Mouse (Mus musculus) liver, embryonic 16.5 days (tissue): ENCODE results near the gene Ankrd11. TPM values are rescaled to one million over a fixed set of nuclear protein-coding genes. Genes with fewer than 3 reads are reported as not detected.

ENCODE experiments used
- ATAC-seq: fragments of 200-750 bp; cut with Nextera tagmentation; 2 replicates; pipeline ENCODE4 v1.8.0; 2017; ENCODE audit warnings: low read depth, mild to moderate bottlenecking, moderate number of reproducible peaks, moderate library complexity
- H3K27ac ChIP-seq: fragments of 300-500 bp; sonication (generic); 2 replicates; pipeline ENCODE4 v1.5.1; 2014; ENCODE audit warnings: mild to moderate bottlenecking, low read length
- H3K27me3 ChIP-seq: fragments of 300-500 bp; sonication (generic); 2 replicates; pipeline ENCODE4 v1.6.1; 2014; ENCODE audit warnings: low read depth, low read length, mixed read lengths; ENCODE audit not compliant: control insufficient read depth, insufficient read depth
- H3K36me3 ChIP-seq: fragments of 300-500 bp; sonication (generic); 2 replicates; pipeline ENCODE4 v1.6.1; 2014; ENCODE audit warnings: mild to moderate bottlenecking; ENCODE audit not compliant: control insufficient read depth, insufficient read depth
- H3K4me1 ChIP-seq: fragments of 300-500 bp; sonication (generic); 2 replicates; pipeline ENCODE4 v1.6.1; 2014; ENCODE audit warnings: low read depth, low read length, mixed read lengths; ENCODE audit not compliant: control insufficient read depth
- H3K4me2 ChIP-seq: fragments of 300-500 bp; sonication (generic); 2 replicates; pipeline ENCODE4 v1.6.1; 2014; ENCODE audit warnings: low read depth, low read length, mixed read lengths
- H3K4me3 ChIP-seq: fragments of 300-500 bp; sonication (generic); 2 replicates; pipeline ENCODE4 v1.5.1; 2014; ENCODE audit warnings: low read depth, mild to moderate bottlenecking, low read length
- H3K9ac ChIP-seq: fragments of 300-500 bp; sonication (generic); 2 replicates; pipeline ENCODE4 v1.6.1; 2014; ENCODE audit warnings: low read depth, low read length
- H3K9me3 ChIP-seq: fragments of 300-500 bp; sonication (generic); replicated peaks from 2 replicates; pipeline ENCODE4 v1.6.1; 2016; ENCODE audit warnings: low read length; ENCODE audit not compliant: control insufficient read depth
- WGBS: fragments of 180-500 bp; shearing (Covaris S2); extraction: QIAGEN DNeasy Blood & Tissue Kit; methylation state at CpG from one replicate; pipeline ENCODE4 v1.1.7; 2014; ENCODE audit not compliant: insufficient replicate concordance; 5-methylcytosine and 5-hydroxymethylcytosine counted together
- polyA plus RNA-seq: library from polyadenylated mRNA; unstranded; fragments of >200 nt; fragmentation: Nextera tagmentation; extraction: Ambion mirVana; gene quantifications from 2 replicates; pipeline ENCODE4 v1.2.1, GENCODE M21; 2015

Ankrd11 gene
- polyA plus RNA-seq, 1 experiment from 2014 or later = 8.6 TPM

DNA sequence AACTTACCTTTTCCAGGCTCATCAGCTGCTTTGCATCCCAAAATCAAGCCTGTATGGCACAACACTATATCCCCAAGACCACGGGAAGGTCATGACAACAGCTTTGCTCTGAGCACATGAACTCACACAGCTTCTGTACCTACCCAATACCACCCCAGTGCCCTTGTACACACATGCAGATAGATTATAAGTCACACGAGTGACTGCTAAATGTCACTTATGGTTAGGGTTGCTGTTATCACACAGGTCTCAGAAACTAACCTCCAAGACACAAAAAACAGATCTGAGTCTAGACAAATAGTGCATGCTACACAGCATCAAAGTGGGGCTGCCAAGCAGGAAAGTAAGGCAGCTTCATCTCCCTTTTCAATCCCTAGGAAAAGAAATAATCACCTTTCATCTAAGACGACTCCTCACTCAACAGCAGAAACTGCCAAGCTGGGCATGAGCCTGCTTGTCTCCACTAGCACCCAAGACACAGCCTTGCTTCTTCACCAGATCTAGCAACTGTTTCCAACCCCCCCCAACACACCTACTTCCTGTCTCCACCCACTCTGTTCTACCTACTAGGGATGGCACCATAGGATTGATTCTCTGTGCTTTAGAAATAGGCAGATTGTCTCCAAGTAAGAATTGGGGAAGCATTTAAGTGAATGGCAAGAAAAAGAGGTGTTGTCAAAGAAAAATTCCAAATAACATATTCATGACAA, 87.8 kb downstream of the Ankrd11 start:
- no peak overlapping the region for H3K27ac ChIP-seq
- peaks cover 28% of the 10 kb centered on the region for H3K4me1 ChIP-seq
- 0 out of 2 replicates have a peak, but pooled peaks have one; percentile 12 for ATAC-seq
- no peaks in the 10 kb centered on the region for H3K36me3 ChIP-seq
- H3K4me3 ChIP-seq = no peak overlapping the region
- H3K9ac ChIP-seq = no peak overlapping the region
- no peak overlapping the region for H3K4me2 ChIP-seq
- H3K27me3 ChIP-seq = no peaks in the 10 kb centered on the region
- H3K9me3 ChIP-seq = no peaks in the 10 kb centered on the region
- WGBS = 28% methylated on average over 3 of the region's 3 CpGs

GRCm38 (mm10) chr8:122953028-122953427, 89.0 kb downstream of the Ankrd11 start:
- ATAC-seq = no peak
- Histone ChIP-seq H3K27me3 (no peaks in the 10 kb centered on the region), H3K4me1 (peaks cover 31% of the 10 kb centered on the region), H3K4me3 (no peak overlapping the region), H3K27ac (no peak overlapping the region), H3K4me2 (no peak overlapping the region), H3K9ac (no peak overlapping the region), H3K36me3 (no peaks in the 10 kb centered on the region), H3K9me3 (no peaks in the 10 kb centered on the region)
- 36% methylated on average over 6 of the region's 6 CpGs for WGBS

GRCm38 (mm10) chr8:122951456-122951855, 90.6 kb downstream of the Ankrd11 start:
- Histone ChIP-seq H3K4me1 (peaks cover 22% of the 10 kb centered on the region), H3K4me3 (no peak overlapping the region), H3K27ac (no peak overlapping the region), H3K4me2 (no peak overlapping the region), H3K9ac (no peak overlapping the region), H3K36me3 (no peaks in the 10 kb centered on the region), H3K27me3 (no peaks in the 10 kb centered on the region), H3K9me3 (no peaks in the 10 kb centered on the region)
- WGBS = 72% methylated on average over 5 of the region's 5 CpGs
- ATAC-seq = no peak

GRCm38 (mm10) chr8:122949701-122950100, 92.4 kb downstream of the Ankrd11 start:
- Histone ChIP-seq H3K27me3 (no peaks in the 10 kb centered on the region), H3K36me3 (no peaks in the 10 kb centered on the region), H3K27ac (no peak overlapping the region), H3K4me2 (no peak overlapping the region), H3K4me3 (no peak overlapping the region), H3K9ac (no peak overlapping the region), H3K9me3 (no peaks in the 10 kb centered on the region), H3K4me1 (peaks cover 10% of the 10 kb centered on the region)
- ATAC-seq = no peak
- WGBS = 74% methylated on average over 5 of the region's 5 CpGs

GRCm38 (mm10) chr8:122945775-122946174, 96.3 kb downstream of the Ankrd11 start:
- Histone ChIP-seq H3K9me3 (no peaks in the 10 kb centered on the region), H3K27ac (no peak overlapping the region)

DNA sequence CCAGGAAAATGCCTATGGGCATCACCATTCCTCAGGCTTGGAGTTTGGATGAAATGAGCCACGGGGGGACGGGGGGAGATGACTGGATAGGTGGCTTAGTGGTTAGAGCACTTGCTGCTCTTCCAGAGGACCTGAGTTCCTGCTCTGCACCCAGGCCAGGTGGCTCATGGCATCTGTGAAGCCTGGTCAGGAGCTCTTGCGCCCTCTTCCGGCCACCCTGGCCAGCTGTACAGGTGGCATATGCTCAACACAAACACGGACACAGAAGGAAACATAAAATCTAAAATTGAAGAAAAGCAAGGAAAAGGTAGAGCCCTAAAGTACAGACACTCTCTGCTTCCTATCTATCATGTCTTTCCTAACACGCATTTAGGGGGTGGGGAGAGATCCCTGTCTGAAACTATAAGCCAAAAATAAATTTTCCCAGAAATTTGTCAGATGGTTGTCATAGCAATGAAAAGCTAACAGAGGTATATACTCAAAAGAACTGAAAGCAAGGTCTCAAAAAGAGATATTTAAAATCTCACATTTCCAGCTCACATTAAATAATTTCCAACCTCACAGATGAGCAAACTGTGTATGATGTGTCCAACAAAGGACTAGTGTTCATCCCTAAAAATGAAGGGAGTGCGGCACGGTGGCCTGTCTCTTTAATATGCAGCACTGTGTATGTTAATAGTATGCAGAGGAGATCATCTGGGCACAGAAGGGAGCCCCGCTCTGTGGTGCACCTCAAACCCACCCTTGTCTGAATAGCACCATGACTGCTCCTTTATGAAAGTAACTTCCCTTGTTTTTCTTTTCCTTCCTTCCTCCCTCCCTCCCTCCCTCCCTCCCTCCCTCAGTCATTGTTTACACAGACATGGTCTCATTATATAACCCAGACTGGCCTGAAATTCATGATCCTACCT, 99.0 kb downstream of the Ankrd11 start:
- no peak for ATAC-seq
- H3K4me1 ChIP-seq = peaks cover 16% of the 10 kb centered on the region

More at GRCm38 (mm10) chr8:122945775-122946174, 96.3 kb downstream of the Ankrd11 start:
- no peak overlapping the region for H3K9ac ChIP-seq
- 76% methylated on average over 2 of the region's 2 CpGs for WGBS
- no peak overlapping the region for H3K4me2 ChIP-seq
- no peak for ATAC-seq
- H3K27me3 ChIP-seq = no peaks in the 10 kb centered on the region
- no peak overlapping the region for H3K4me3 ChIP-seq
- no peaks in the 10 kb centered on the region for H3K36me3 ChIP-seq
- H3K4me1 ChIP-seq = peaks cover 9% of the 10 kb centered on the region

DNA sequence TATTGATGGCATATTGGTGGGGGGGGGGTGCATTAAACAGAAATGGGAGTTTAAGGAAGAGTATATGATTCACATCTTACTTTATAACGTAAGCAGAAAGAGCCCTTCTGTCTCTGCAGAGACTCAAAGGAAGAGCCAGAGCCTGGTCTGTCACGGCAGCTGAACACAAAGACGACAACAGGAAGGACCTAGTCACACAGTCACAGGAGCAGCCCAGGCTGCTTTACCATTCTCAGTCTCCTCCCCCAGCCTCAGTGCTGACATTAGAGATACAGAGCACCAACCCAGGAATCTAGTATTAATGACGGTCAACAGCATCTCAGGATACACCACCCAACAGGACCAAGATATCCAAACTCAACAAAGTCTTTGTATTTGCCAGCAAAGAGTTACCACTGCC, 103.5 kb downstream of the Ankrd11 start:
- no peaks in the 10 kb centered on the region for H3K9me3 ChIP-seq
- no peak overlapping the region for H3K9ac ChIP-seq
- 17% methylated on average over 4 of the region's 4 CpGs for WGBS
- no peak overlapping the region for H3K4me2 ChIP-seq
- peaks cover 25% of the 10 kb centered on the region for H3K4me1 ChIP-seq
- no peak overlapping the region for H3K4me3 ChIP-seq
- H3K36me3 ChIP-seq = no peaks in the 10 kb centered on the region
- ATAC-seq = 0 out of 2 replicates have a peak, but pooled peaks have one; percentile 38
- no peaks in the 10 kb centered on the region for H3K27me3 ChIP-seq
- no peak overlapping the region for H3K27ac ChIP-seq

More for the DNA sequence above, 99.0 kb downstream of the Ankrd11 start:
- no peak overlapping the region for H3K4me2 ChIP-seq
- no peaks in the 10 kb centered on the region for H3K9me3 ChIP-seq
- H3K9ac ChIP-seq = no peak overlapping the region
- H3K4me3 ChIP-seq = no peak overlapping the region
- H3K36me3 ChIP-seq = no peaks in the 10 kb centered on the region
- H3K27ac ChIP-seq = no peak overlapping the region
- WGBS = 76% methylated on average over 9 of the region's 9 CpGs
- no peaks in the 10 kb centered on the region for H3K27me3 ChIP-seq

- H3K36me3 ChIP-seq = no peaks in the 10 kb centered on the region
- H3K4me3 ChIP-seq = no peak overlapping the region
- no peak overlapping the region for H3K27ac ChIP-seq
- 74% methylated on average over 3 of the region's 3 CpGs for WGBS
- no peak for ATAC-seq
- peaks cover 25% of the 10 kb centered on the region for H3K4me1 ChIP-seq
- H3K9ac ChIP-seq = no peak overlapping the region
- no peaks in the 10 kb centered on the region for H3K27me3 ChIP-seq
- H3K9me3 ChIP-seq = no peaks in the 10 kb centered on the region
- H3K4me2 ChIP-seq = no peak overlapping the region
Observed at GRCm38 (mm10) chr8:122938170-122938569, 103.9 kb downstream of the Ankrd11 start.
